Mouse (Mus musculus) kidney, embryonic 14.5 days (tissue): ENCODE results near the gene Cntnap2. TPM values are rescaled to one million over a fixed set of nuclear protein-coding genes. Genes with fewer than 3 reads are reported as not detected.

Experiments
- ATAC-seq: fragments of 200-750 bp; cut with Nextera tagmentation; 2 replicates; pipeline ENCODE4 v1.8.0; 2017; ENCODE audit warnings: moderate number of reproducible peaks, mild to moderate bottlenecking, moderate TSS enrichment, moderate library complexity; ENCODE audit not compliant: low FRiP score, low TSS enrichment
- H3K27ac ChIP-seq: fragments of 300-500 bp; sonication (generic); 2 replicates; pipeline ENCODE4 v1.5.1; 2014; ENCODE audit warnings: low read depth, mild to moderate bottlenecking, low read length, moderate library complexity, mixed read lengths
- H3K27me3 ChIP-seq: fragments of 300-500 bp; sonication (generic); 2 replicates; pipeline ENCODE4 v1.6.1; 2014; ENCODE audit warnings: mild to moderate bottlenecking, low read length; ENCODE audit not compliant: control insufficient read depth, insufficient read depth
- H3K36me3 ChIP-seq: fragments of 300-500 bp; sonication (generic); 2 replicates; pipeline ENCODE4 v1.6.1; 2014; ENCODE audit warnings: low read length, mixed read lengths; ENCODE audit not compliant: control insufficient read depth, insufficient read depth
- H3K4me1 ChIP-seq: fragments of 300-500 bp; sonication (generic); 2 replicates; pipeline ENCODE4 v1.6.1; 2014; ENCODE audit warnings: low read length, mixed read lengths; ENCODE audit not compliant: control insufficient read depth, insufficient read depth
- H3K4me2 ChIP-seq: fragments of 300-500 bp; sonication (generic); replicated peaks from 2 replicates; pipeline ENCODE4 v1.6.1; 2014; ENCODE audit warnings: low read depth, mild to moderate bottlenecking, low read length
- H3K4me3 ChIP-seq: fragments of 300-500 bp; sonication (generic); 2 replicates; pipeline ENCODE4 v1.5.1; 2014; ENCODE audit warnings: mild to moderate bottlenecking, low read length
- H3K9ac ChIP-seq: fragments of 300-500 bp; sonication (generic); 2 replicates; pipeline ENCODE4 v1.6.1; 2014; ENCODE audit warnings: low read depth, mild to moderate bottlenecking, low read length, moderate library complexity
- H3K9me3 ChIP-seq: fragments of 300-500 bp; sonication (generic); 2 replicates; pipeline ENCODE4 v1.6.1; 2016; ENCODE audit warnings: low read length; ENCODE audit not compliant: control insufficient read depth
- WGBS: fragments of 180-500 bp; shearing (Covaris S2); extraction: QIAGEN DNeasy Blood & Tissue Kit; methylation state at CpG from one replicate; pipeline ENCODE4 v1.1.7; 2014; 5-methylcytosine and 5-hydroxymethylcytosine counted together
- polyA plus RNA-seq: library from polyadenylated mRNA; unstranded; fragments of >200 nt; fragmentation: Nextera tagmentation; extraction: Ambion mirVana; gene quantifications from 2 replicates; pipeline ENCODE4 v1.2.1, GENCODE M21; 2014

The Cntnap2 gene
- polyA plus RNA-seq, 1 experiment from 2014 or later, result 1.9 TPM

GRCm38 (mm10) chr6:45273259-45273775 is 214.2 kb downstream of the Cntnap2 start:
- Histone ChIP-seq H3K9ac (no peak overlapping the region), H3K27ac (no peak overlapping the region), H3K4me1 (no peaks in the 10 kb centered on the region), H3K36me3 (no peaks in the 10 kb centered on the region), H3K9me3 (no peaks in the 10 kb centered on the region), H3K4me3 (no peak overlapping the region), H3K4me2 (no peak overlapping the region), H3K27me3 (no peaks in the 10 kb centered on the region)
- WGBS, result 72% methylated on average over 1 of the region's 1 CpGs
- ATAC-seq, result no peak

GRCm38 (mm10) chr6:45290154-45290553 is 231.0 kb downstream of the Cntnap2 start:
- no peak overlapping the region for H3K4me2 ChIP-seq
- no peaks in the 10 kb centered on the region for H3K4me1 ChIP-seq
- WGBS, result 76% methylated on average over 1 of the region's 1 CpGs
- H3K9me3 ChIP-seq, result no peaks in the 10 kb centered on the region
- no peak for ATAC-seq
- no peak overlapping the region for H3K9ac ChIP-seq
- H3K4me3 ChIP-seq, result no peak overlapping the region
- H3K27ac ChIP-seq, result no peak overlapping the region
- H3K27me3 ChIP-seq, result no peaks in the 10 kb centered on the region
- H3K36me3 ChIP-seq, result no peaks in the 10 kb centered on the region

- H3K36me3 ChIP-seq, result no peaks in the 10 kb centered on the region
- WGBS, result 57% methylated on average over 3 of the region's 3 CpGs
- H3K4me3 ChIP-seq, result no peak overlapping the region
- no peak overlapping the region for H3K27ac ChIP-seq
- H3K9ac ChIP-seq, result no peak overlapping the region
- no peak overlapping the region for H3K4me2 ChIP-seq
- ATAC-seq, result peak; percentile 86; the same call in 1 of the 2 replicates
- no peaks in the 10 kb centered on the region for H3K4me1 ChIP-seq
- H3K9me3 ChIP-seq, result no peaks in the 10 kb centered on the region
- H3K27me3 ChIP-seq, result no peaks in the 10 kb centered on the region
These were observed 258.3 kb downstream of the Cntnap2 start for GRCm38 (mm10) chr6:45317455-45317854.

GRCm38 (mm10) chr6:45323505-45323904 is 264.3 kb downstream of the Cntnap2 start:
- H3K9ac ChIP-seq, result no peak overlapping the region
- no peak overlapping the region for H3K4me3 ChIP-seq
- WGBS, result 8% methylated on average over 2 of the region's 2 CpGs
- ATAC-seq, result no peak
- no peaks in the 10 kb centered on the region for H3K36me3 ChIP-seq
- H3K4me2 ChIP-seq, result no peak overlapping the region
- no peak overlapping the region for H3K27ac ChIP-seq
- no peaks in the 10 kb centered on the region for H3K4me1 ChIP-seq
- H3K27me3 ChIP-seq, result no peaks in the 10 kb centered on the region
- H3K9me3 ChIP-seq, result no peaks in the 10 kb centered on the region

GRCm38 (mm10) chr6:45327952-45328485 is 268.9 kb downstream of the Cntnap2 start:
- no peaks in the 10 kb centered on the region for H3K4me1 ChIP-seq
- no peaks in the 10 kb centered on the region for H3K9me3 ChIP-seq
- no peaks in the 10 kb centered on the region for H3K36me3 ChIP-seq
- H3K9ac ChIP-seq, result no peak overlapping the region
- ATAC-seq, result no peak
- no peak overlapping the region for H3K27ac ChIP-seq
- WGBS, result 96% methylated on average over 3 of the region's 3 CpGs
- H3K4me3 ChIP-seq, result no peak overlapping the region
- no peaks in the 10 kb centered on the region for H3K27me3 ChIP-seq
- H3K4me2 ChIP-seq, result no peak overlapping the region

- 43% methylated on average over 2 of the region's 2 CpGs for WGBS
These were observed 286.2 kb downstream of the Cntnap2 start for GRCm38 (mm10) chr6:45345396-45345795.

GRCm38 (mm10) chr6:45345953-45346352 is 286.8 kb downstream of the Cntnap2 start:
- Histone ChIP-seq H3K36me3 (no peaks in the 10 kb centered on the region), H3K4me1 (no peaks in the 10 kb centered on the region), H3K27ac (no peak overlapping the region; the same call in 1 of the 2 replicates), H3K9ac (no peak overlapping the region), H3K4me3 (no peak overlapping the region), H3K9me3 (no peaks in the 10 kb centered on the region), H3K4me2 (no peak overlapping the region), H3K27me3 (no peaks in the 10 kb centered on the region)
- ATAC-seq, result peak; percentile 72; the same call in 1 of the 2 replicates

More at GRCm38 (mm10) chr6:45345396-45345795, 286.2 kb downstream of the Cntnap2 start:
- H3K36me3 ChIP-seq, result no peaks in the 10 kb centered on the region
- H3K9me3 ChIP-seq, result no peaks in the 10 kb centered on the region
- H3K27me3 ChIP-seq, result no peaks in the 10 kb centered on the region
- no peak overlapping the region for H3K9ac ChIP-seq
- no peak overlapping the region for H3K4me3 ChIP-seq
- no peak overlapping the region for H3K4me2 ChIP-seq
- peak; percentile 78; the same call in 1 of the 2 replicates for ATAC-seq
- no peak overlapping the region; the same call in 1 of the 2 replicates for H3K27ac ChIP-seq
- no peaks in the 10 kb centered on the region for H3K4me1 ChIP-seq

- no peak for ATAC-seq
- no peak overlapping the region for H3K4me3 ChIP-seq
- WGBS, result 3% methylated on average over 1 of the region's 1 CpGs
These were observed 307.3 kb downstream of the Cntnap2 start for GRCm38 (mm10) chr6:45366442-45366841.

GRCm38 (mm10) chr6:45381126-45381525 is 322.0 kb downstream of the Cntnap2 start:
- H3K27me3 ChIP-seq, result no peaks in the 10 kb centered on the region
- no peak for ATAC-seq
- no peak overlapping the region for H3K4me3 ChIP-seq
- H3K9me3 ChIP-seq, result no peaks in the 10 kb centered on the region
- no peak overlapping the region for H3K27ac ChIP-seq
- no peak overlapping the region for H3K9ac ChIP-seq
- 69% methylated on average over 7 of the region's 7 CpGs for WGBS
- no peaks in the 10 kb centered on the region for H3K4me1 ChIP-seq
- no peak overlapping the region for H3K4me2 ChIP-seq
- no peaks in the 10 kb centered on the region for H3K36me3 ChIP-seq

More at GRCm38 (mm10) chr6:45366442-45366841, 307.3 kb downstream of the Cntnap2 start:
- no peak overlapping the region for H3K27ac ChIP-seq
- H3K36me3 ChIP-seq, result no peaks in the 10 kb centered on the region
- no peaks in the 10 kb centered on the region for H3K9me3 ChIP-seq
- no peak overlapping the region for H3K9ac ChIP-seq
- H3K27me3 ChIP-seq, result no peaks in the 10 kb centered on the region
- no peak overlapping the region for H3K4me2 ChIP-seq
- H3K4me1 ChIP-seq, result no peaks in the 10 kb centered on the region
